Comparison of ENCODE assay signal across 7 mouse cellular contexts in the genomic region with DNA sequence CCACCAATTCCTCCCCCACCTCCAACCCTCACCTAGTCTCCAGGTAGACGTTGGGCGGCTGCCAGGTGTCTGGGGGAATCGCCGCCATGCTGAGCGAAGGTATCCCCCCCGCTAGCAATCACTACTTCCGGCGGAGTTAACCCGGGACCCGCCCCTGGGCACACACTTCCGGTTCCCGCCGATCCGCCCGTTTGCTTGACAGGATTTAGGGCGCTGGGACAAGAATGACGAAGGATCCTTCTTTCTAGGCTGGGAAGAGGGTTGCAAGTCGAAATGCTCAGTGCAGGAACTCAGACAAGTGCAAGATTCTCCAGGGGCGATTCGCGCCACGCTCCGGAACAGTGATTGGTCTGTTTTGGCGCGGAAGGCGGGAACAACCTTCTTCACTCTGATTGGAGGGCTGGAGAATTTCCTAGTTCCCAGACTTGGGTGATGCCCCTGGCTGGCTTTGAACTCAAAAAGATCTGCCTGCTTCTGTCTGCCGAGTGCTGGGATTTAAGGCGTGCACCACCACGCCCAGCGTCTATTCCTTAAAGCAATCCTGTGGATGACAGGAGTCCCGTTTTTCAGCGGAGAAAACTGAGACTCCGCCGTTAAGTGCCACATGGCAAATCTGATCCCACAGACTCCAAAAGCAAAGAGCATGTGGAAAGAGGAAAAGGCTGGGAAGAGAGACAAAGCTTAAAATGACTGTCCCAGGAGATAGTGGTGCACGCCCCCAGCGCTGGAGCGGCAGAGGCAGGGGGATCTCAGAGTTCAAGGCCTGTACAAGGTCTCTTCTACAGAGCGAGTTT. TPM values are rescaled to one million over a fixed set of nuclear protein-coding genes. Genes with fewer than 3 reads are reported as not detected.
DNase-seq lines count a peak whose midpoint lies in the region; TF ChIP-seq lines count a peak whose summit lies in the region.

TSS of gene Ppil1 (minus strand) at position 347 of the 794 bp plus-strand sequence.

- intact Hi-C loops in left cerebral cortex, postnatal 14 days (cut with DNase I) = loop anchor here (5.0 kb wide), 1 partner anchor 248 kb away; no protein-coding TSS in a partner anchor

- TF ChIP-seq POLR2A in cortical plate, adult 2 months (IDR thresholded peaks at IDR 0.05; ENCODE audit: extremely low read depth, insufficient read depth, low read length) = peak; percentile 5; the same call in 1 of the 2 replicates

- TF ChIP-seq CTCF in cortical plate, adult 2 months (IDR thresholded peaks at IDR 0.05; ENCODE audit: extremely low read depth, insufficient read depth, low read length) = no peak

- peak within 1 kb of the TSS; percentile 70 for H3K4me3 ChIP-seq in cortical plate, adult 2 months (ENCODE audit: insufficient read depth, low read length)

- no peaks in the 10 kb centered on the region for H3K4me1 ChIP-seq in cortical plate, adult 2 months (ENCODE audit: control insufficient read depth, insufficient read depth, low read length)

- DNase-seq in adrenal gland, adult (ENCODE audit: inconsistent age in 2 of 2, low spot score in 1 of 2) = peak; percentile 87 to 96
- DNase-seq in gastrocnemius, postnatal 10 days = peak; percentile 84
- peak; percentile 94 for DNase-seq in induced T-regulatory cell, adult 2 months (ENCODE audit: low read depth)
- DNase-seq in left cerebral cortex, postnatal 14 days (ENCODE audit: low spot score in 2 of 2) = peak; percentile 63 to 72
- DNase-seq in mesoderm, embryonic 11.5 days (ENCODE audit: low read depth, low spot score) = peak; percentile 83
- peak; percentile 52 to 63 for DNase-seq in right cerebral cortex, postnatal 36 days (ENCODE audit: low spot score in 2 of 2)

- H3K27ac ChIP-seq in cortical plate, adult 2 months (ENCODE audit: insufficient read depth, low read length) = 0 out of 2 replicates have a peak within 1 kb of the TSS, but pooled peaks have one; percentile 4

RNA-seq across cellular contexts. Expression of gene Ppil1, which starts in this region (rescaled TPM):
- 22.3 and 23.5 TPM in 2 replicates for polyA plus RNA-seq in cortical plate, adult 2 months (2012; rRNA removed)
- total RNA-seq in gastrocnemius, postnatal 10 days (2021) = 10 to 100 TPM; 11.4 to 12.4 TPM
- total RNA-seq in left cerebral cortex, postnatal 14 days (2021) = 10 to 100 TPM; 17.8 to 17.9 TPM

Comparison
In these comparisons a context has a peak if more than half of its experiments do, and no peak if none do; other contexts are left out.
1. Peak in every context shown above with its lines: DNase-seq, H3K4me3 ChIP-seq and H3K27ac ChIP-seq.